Mouse (Mus musculus) liver, adult (tissue): ENCODE data around the gene Lyg1.

Source experiments
- GATA4 ChIP-seq: IDR thresholded peaks from 2 replicates; pipeline ENCODE4 v1.6.1; 2014; ENCODE audit warnings: mild to moderate bottlenecking, low read length; ENCODE audit not compliant: insufficient replicate concordance

Gene Lyg1

DNA sequence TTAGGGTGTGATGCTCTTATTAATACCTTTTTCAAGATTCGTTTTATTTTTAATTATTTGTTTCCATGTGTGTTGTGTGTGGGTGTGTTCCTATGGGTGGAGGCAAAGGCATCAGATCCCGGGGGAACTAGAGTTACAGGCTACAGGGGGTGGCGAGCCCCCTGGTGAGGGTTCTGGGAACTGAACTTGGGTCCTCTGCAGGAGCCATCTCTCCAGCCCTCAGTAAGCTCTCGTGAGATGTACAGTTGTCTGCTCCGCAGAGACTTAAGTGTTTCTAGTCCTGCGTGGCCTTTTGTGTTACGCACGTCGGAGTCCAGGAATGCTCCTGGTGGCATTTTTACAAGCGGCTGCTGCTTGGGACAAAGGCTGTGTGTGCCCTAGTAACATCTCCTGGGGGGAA, 8.0 kb upstream of the Lyg1 start:
- TF ChIP-seq GATA4, result no peak

DNA sequence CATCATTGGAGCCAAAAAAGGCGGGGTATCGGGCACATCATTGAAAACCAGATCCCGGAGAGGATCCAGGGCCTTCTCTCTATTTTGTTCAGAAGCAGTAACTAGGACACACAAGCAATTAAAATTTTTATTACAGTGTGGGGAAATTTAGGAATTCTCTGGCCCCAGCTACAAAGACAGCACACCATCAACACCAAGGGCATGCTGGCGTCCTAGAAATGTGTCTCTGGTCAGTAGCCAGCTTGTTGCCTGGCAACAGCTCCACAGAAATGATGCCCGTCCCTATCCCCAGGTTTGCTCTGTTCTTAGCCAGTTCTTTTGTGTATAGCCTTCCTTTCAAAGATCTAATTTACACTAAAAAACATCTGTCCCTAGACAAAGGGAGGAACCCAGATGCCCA, 1.9 kb upstream of the Lyg1 start:
- TF ChIP-seq GATA4, result no peak

GRCm38 (mm10) chr1:37958516-37958915, 957 bp upstream of the Lyg1 start:
- TF ChIP-seq GATA4, result no peak

GRCm38 (mm10) chr1:37956690-37957431, 698 bp downstream of the Lyg1 start:
- TF ChIP-seq GATA4, result no peak

DNA sequence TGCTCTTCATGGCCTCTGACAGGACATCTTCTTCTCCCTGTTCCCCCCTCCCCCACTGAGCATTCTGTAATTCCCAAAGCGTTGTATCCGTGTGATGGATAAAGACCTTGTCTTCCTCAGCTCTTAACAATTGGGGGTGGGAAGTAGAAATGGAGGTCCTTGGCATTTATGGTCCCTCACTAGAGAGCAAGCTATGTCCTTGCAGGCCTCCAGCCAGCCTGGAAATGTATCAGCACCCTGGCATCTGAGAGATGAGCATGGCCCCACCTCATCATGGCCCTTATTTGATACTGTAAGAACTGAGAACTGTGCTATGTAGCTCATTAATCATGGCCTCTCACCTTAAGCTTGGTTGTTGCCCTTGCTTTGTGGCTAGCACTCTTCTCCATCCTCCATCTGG, 2.3 kb downstream of the Lyg1 start:
- TF ChIP-seq GATA4, result no peak

DNA sequence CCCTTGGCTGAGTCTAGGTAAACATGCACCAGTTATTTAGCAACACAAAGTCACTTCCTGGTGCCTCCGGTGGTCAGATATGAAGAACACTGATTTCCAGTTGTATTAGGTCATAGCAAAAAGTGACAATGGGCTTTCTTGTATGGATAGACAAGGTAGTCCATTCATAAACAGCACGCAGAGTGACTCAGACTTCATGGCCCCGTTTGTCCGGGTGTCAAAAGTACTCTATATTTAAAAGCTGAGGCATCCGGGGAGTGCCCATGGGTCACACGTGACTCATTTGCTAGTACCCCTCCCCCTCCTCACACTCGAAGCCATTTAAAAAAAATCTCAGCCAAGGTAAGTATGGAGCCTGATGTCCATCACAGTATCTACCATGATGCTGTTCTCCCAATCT, 2.8 kb downstream of the Lyg1 start:
- TF ChIP-seq GATA4, result no peak

- no peak for TF ChIP-seq GATA4
These were observed 8.7 kb downstream of the Lyg1 start for GRCm38 (mm10) chr1:37948906-37949305.

DNA sequence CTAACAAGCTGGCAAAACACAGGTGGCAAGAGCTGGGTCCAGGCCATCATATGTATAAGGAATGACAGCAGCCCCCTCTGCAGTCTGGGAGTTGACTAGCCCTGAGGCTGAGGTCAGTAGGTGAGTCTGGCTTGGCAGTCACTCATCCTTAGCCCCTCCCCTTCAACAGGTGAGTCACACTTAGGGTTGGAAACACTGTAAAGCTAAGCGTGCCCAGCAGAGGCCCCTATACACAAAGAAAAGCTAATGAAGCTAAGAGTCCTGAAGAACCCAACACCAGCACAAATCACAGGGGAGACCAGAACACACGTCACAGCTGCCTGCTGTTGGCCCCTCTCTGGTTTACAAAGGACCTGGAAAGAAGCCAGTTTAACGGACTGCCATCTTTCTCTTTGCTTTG, 25.8 kb downstream of the Lyg1 start:
- TF ChIP-seq GATA4, result no peak

- no peak for TF ChIP-seq GATA4
These were observed 31.6 kb downstream of the Lyg1 start for GRCm38 (mm10) chr1:37925971-37926370.

DNA sequence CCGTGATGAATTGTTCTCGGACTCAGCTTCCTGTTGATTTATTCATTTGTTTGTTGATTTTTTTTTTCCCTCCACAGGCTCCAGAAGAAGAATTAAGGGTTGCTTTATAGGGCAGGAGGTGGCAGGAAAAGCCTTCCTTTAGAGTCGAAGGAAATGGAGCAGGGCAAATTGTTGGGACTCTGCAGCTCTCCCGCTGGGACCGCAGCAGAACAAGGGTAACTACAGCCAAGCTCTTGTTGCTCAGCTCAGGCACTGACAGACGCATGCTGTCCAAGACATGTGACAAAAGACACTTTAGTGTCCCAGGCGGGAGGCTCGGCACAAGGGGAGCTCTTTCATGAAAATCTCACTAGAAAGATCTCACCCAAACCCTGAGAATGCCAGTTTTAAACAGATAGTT, 35.0 kb downstream of the Lyg1 start:
- TF ChIP-seq GATA4, result no peak

GRCm38 (mm10) chr1:37918096-37918495, 39.5 kb downstream of the Lyg1 start:
- TF ChIP-seq GATA4, result no peak

- TF ChIP-seq GATA4, result no peak
These were observed 39.9 kb downstream of the Lyg1 start for GRCm38 (mm10) chr1:37917666-37918065.

GRCm38 (mm10) chr1:37916393-37916792, 41.2 kb downstream of the Lyg1 start, which contains the start of gene Lyg2:
Lyg2 (minus strand) TSS chr1:37916493.
- no peak for TF ChIP-seq GATA4

DNA sequence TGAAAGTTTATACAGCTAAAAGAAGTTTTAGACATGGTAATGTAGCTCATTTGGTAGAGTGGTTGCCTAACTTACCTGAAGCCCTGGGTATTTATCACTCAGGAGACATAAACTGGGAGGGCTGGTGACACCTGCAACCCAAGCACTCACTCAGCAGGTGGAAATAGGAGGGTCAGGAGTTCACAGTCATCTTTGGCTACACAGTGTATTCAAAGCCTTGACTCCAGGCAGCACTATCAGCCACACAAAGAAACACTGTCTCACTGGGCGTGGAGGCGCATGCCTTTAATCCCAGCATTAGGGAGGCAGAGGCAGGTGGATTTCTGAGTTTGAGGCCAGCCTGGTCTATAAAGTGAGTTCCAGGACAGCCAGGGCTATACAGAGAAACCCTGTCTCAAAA, 44.8 kb downstream of the Lyg1 start:
- no peak for TF ChIP-seq GATA4

GRCm38 (mm10) chr1:37903178-37903577, 54.4 kb downstream of the Lyg1 start:
- no peak for TF ChIP-seq GATA4

DNA sequence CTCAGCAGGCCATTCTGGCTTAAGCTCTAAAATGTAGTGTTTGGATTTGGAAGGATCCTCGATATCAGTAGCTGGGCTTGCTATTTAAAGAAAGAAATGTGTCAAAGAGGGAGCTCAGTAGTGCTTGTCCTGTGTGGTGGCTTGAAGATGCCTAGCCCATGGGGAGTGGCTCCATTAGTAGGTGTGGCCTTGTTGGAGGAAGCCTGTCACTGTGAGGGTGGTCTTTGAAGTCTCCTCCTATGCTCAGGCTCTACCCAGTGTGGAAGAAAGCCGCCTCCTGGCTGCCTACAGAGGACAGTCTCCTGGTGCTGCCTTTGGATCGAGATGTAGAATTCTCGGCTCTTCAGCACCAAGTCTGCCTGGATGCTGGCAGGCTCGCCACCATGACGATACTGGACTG, 57.3 kb downstream of the Lyg1 start:
- no peak for TF ChIP-seq GATA4

DNA sequence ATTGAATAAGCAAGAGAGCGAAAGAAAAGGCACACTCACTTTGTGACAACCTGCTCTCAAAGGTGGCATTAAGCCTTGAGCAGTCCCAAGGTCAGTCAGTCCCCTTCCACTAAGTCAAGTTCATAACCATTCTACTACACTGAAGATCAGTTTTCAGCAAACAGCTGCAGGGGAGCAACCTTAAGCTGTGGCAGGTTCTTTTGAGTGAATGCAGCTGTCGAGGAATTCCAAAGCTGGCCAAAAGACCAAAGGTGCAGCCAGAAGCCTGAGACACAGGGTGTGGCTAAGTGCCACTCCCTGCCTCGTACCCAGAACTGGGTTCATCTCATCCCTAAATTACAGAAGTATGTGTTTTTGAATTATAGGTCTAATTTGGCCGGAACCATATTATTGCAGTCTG, 57.7 kb downstream of the Lyg1 start:
- TF ChIP-seq GATA4, result no peak
